Mouse (Mus musculus): ENCODE measurements around the gene Olfr311. TPM values are rescaled to one million over a fixed set of nuclear protein-coding genes. Genes with fewer than 3 reads are reported as not detected.
A peak's percentile ranks its signal among the peaks of the same experiment; 100 is the strongest.
"Not testable (repeated sequence)": the region's sequence is repeated elsewhere in the genome, so short reads cannot be mapped to it uniquely, and the experiment has no call there.

Gene Olfr311
- polyA plus RNA-seq, 2 experiments, result not detected

- H3K9ac ChIP-seq (ENCODE audit: low read depth, low read length, severe bottlenecking), result no peak overlapping the region
- no peak overlapping the region for H3K4me2 ChIP-seq (replicated peaks; ENCODE audit: low read depth, low read length, severe bottlenecking)
- TF ChIP-seq POLR2A (IDR thresholded peaks at IDR 0.05; ENCODE audit: borderline replicate concordance, extremely low read depth, insufficient read depth, insufficient read length), result no peak
- H3K4me3 ChIP-seq (replicated peaks; ENCODE audit: low read length), result no peak overlapping the region
- ATAC-seq (ENCODE audit: low FRiP score, low read depth), result no peak
- no peaks in the 10 kb centered on the region for H3K9me3 ChIP-seq (ENCODE audit: control insufficient read depth, low read length)
- no peak for DNase-seq (ENCODE audit: low spot score)
- H3K4me1 ChIP-seq (ENCODE audit: control insufficient read depth, insufficient read depth, low read length), result no peaks in the 10 kb centered on the region
- H3K27me3 ChIP-seq (ENCODE audit: control insufficient read depth, insufficient read depth, low read length), result no peaks in the 10 kb centered on the region
- H3K36me3 ChIP-seq (ENCODE audit: control insufficient read depth, insufficient read depth, low read length), result no peaks in the 10 kb centered on the region
- 78% methylated on average over 1 of the region's 1 CpGs for WGBS
- H3K27ac ChIP-seq (replicated peaks; ENCODE audit: low read depth, low read length), result no peak overlapping the region
Measured at GRCm38 (mm10) chr11:58815676-58816075, 23.4 kb upstream of the Olfr311 start.

- H3K4me2 ChIP-seq (replicated peaks; ENCODE audit: low read depth, low read length, severe bottlenecking); ATAC-seq (ENCODE audit: low FRiP score, low read depth); H3K4me1 ChIP-seq (ENCODE audit: control insufficient read depth, insufficient read depth, low read length); H3K27ac ChIP-seq (replicated peaks; ENCODE audit: low read depth, low read length); H3K4me3 ChIP-seq (replicated peaks; ENCODE audit: low read length); H3K36me3 ChIP-seq (ENCODE audit: control insufficient read depth, insufficient read depth, low read length); DNase-seq (ENCODE audit: low spot score); H3K27me3 ChIP-seq (ENCODE audit: control insufficient read depth, insufficient read depth, low read length); H3K9me3 ChIP-seq (ENCODE audit: control insufficient read depth, low read length); H3K9ac ChIP-seq (ENCODE audit: low read depth, low read length, severe bottlenecking): not testable (repeated sequence)
Measured at GRCm38 (mm10) chr11:58828937-58829336, 10.1 kb upstream of the Olfr311 start, which contains the start of gene Olfr312. Gene Olfr312 (plus strand): TSS chr11:58829237.

- ATAC-seq (ENCODE audit: low FRiP score, low read depth), result no peak
- no peaks in the 10 kb centered on the region for H3K9me3 ChIP-seq (ENCODE audit: control insufficient read depth, low read length)
- H3K4me2 ChIP-seq (replicated peaks; ENCODE audit: low read depth, low read length, severe bottlenecking), result no peak overlapping the region
- no peaks in the 10 kb centered on the region for H3K4me1 ChIP-seq (ENCODE audit: control insufficient read depth, insufficient read depth, low read length)
- no peak overlapping the region for H3K9ac ChIP-seq (ENCODE audit: low read depth, low read length, severe bottlenecking)
- no peak overlapping the region for H3K27ac ChIP-seq (replicated peaks; ENCODE audit: low read depth, low read length)
- DNase-seq (ENCODE audit: low spot score), result no peak
- no peaks in the 10 kb centered on the region for H3K36me3 ChIP-seq (ENCODE audit: control insufficient read depth, insufficient read depth, low read length)
- H3K27me3 ChIP-seq (ENCODE audit: control insufficient read depth, insufficient read depth, low read length), result no peaks in the 10 kb centered on the region
- H3K4me3 ChIP-seq (replicated peaks; ENCODE audit: low read length), result no peak overlapping the region
- no peak for TF ChIP-seq POLR2A (IDR thresholded peaks at IDR 0.05; ENCODE audit: borderline replicate concordance, extremely low read depth, insufficient read depth, insufficient read length)
- WGBS, result 84% methylated on average over 3 of the region's 3 CpGs
Measured at GRCm38 (mm10) chr11:58829764-58830163, 9.3 kb upstream of the Olfr311 start.

- not testable (repeated sequence) for H3K4me1 ChIP-seq (ENCODE audit: control insufficient read depth, insufficient read depth, low read length); H3K9me3 ChIP-seq (ENCODE audit: control insufficient read depth, low read length); H3K36me3 ChIP-seq (ENCODE audit: control insufficient read depth, insufficient read depth, low read length); ATAC-seq (ENCODE audit: low FRiP score, low read depth); H3K27ac ChIP-seq (replicated peaks; ENCODE audit: low read depth, low read length); H3K4me3 ChIP-seq (replicated peaks; ENCODE audit: low read length); DNase-seq (ENCODE audit: low spot score); H3K27me3 ChIP-seq (ENCODE audit: control insufficient read depth, insufficient read depth, low read length); H3K9ac ChIP-seq (ENCODE audit: low read depth, low read length, severe bottlenecking); H3K4me2 ChIP-seq (replicated peaks; ENCODE audit: low read depth, low read length, severe bottlenecking)
- WGBS, result 78% methylated on average over 2 of the region's 3 CpGs
Measured at GRCm38 (mm10) chr11:58832541-58832940, 6.5 kb upstream of the Olfr311 start.

- WGBS, result under 1% methylated on average over 24 of the region's 24 CpGs
- no peaks in the 10 kb centered on the region for H3K27me3 ChIP-seq (ENCODE audit: control insufficient read depth, insufficient read depth, low read length)
- no peak for TF ChIP-seq POLR2A (IDR thresholded peaks at IDR 0.05; ENCODE audit: borderline replicate concordance, extremely low read depth, insufficient read depth, insufficient read length)
- peaks cover 6% of the 10 kb centered on the region for H3K4me1 ChIP-seq (ENCODE audit: control insufficient read depth, insufficient read depth, low read length)
- DNase-seq (ENCODE audit: low spot score), result peak; percentile 98
- peak within 1 kb of the TSS; percentile 70 for H3K4me3 ChIP-seq (replicated peaks; ENCODE audit: low read length)
- peak within 1 kb of the TSS; percentile 80 for H3K4me2 ChIP-seq (replicated peaks; ENCODE audit: low read depth, low read length, severe bottlenecking)
- peak within 1 kb of the TSS; percentile 40; the same call in 1 of the 2 replicates for H3K27ac ChIP-seq (replicated peaks; ENCODE audit: low read depth, low read length)
- H3K9me3 ChIP-seq (ENCODE audit: control insufficient read depth, low read length), result no peaks in the 10 kb centered on the region
- H3K9ac ChIP-seq (ENCODE audit: low read depth, low read length, severe bottlenecking), result peak within 1 kb of the TSS; percentile 79
- peaks cover 20% of the 10 kb centered on the region for H3K36me3 ChIP-seq (ENCODE audit: control insufficient read depth, insufficient read depth, low read length)
- peak; percentile 100 for ATAC-seq (ENCODE audit: low FRiP score, low read depth)
Measured at GRCm38 (mm10) chr11:58846919-58847461, 7.9 kb downstream of the Olfr311 start, which contains the start of gene Gm12258. Gene Gm12258 (plus strand): TSS chr11:58847158.

- no peak overlapping the region for H3K27ac ChIP-seq (replicated peaks; ENCODE audit: low read depth, low read length)
- 56% methylated on average over 8 of the region's 9 CpGs for WGBS
- no peak for ATAC-seq (ENCODE audit: low FRiP score, low read depth)
Measured at GRCm38 (mm10) chr11:58847636-58848035, 8.6 kb downstream of the Olfr311 start.

More at GRCm38 (mm10) chr11:58847636-58848035, 8.6 kb downstream of the Olfr311 start:
- Histone ChIP-seq H3K4me2 (replicated peaks; ENCODE audit: low read depth, low read length, severe bottlenecking) (peak overlapping the region; percentile 80), H3K27me3 (ENCODE audit: control insufficient read depth, insufficient read depth, low read length) (no peaks in the 10 kb centered on the region), H3K4me1 (ENCODE audit: control insufficient read depth, insufficient read depth, low read length) (peaks cover 6% of the 10 kb centered on the region), H3K36me3 (ENCODE audit: control insufficient read depth, insufficient read depth, low read length) (peaks cover 20% of the 10 kb centered on the region), H3K9ac (ENCODE audit: low read depth, low read length, severe bottlenecking) (peak overlapping the region; percentile 79), H3K9me3 (ENCODE audit: control insufficient read depth, low read length) (no peaks in the 10 kb centered on the region), H3K4me3 (replicated peaks; ENCODE audit: low read length) (peak overlapping the region; percentile 70)
- no peak for DNase-seq (ENCODE audit: low spot score)
- no peak for TF ChIP-seq POLR2A (IDR thresholded peaks at IDR 0.05; ENCODE audit: borderline replicate concordance, extremely low read depth, insufficient read depth, insufficient read length)

All from limb, embryonic 14.5 days (tissue).